Mouse (Mus musculus) lung, postnatal 0 days (tissue): Measurements from ENCODE around the gene Ubxn11. TPM values are rescaled to one million over a fixed set of nuclear protein-coding genes. Genes with fewer than 3 reads are reported as not detected.
"Not testable (repeated sequence)": the region's sequence is repeated elsewhere in the genome, so short reads cannot be mapped to it uniquely, and the experiment has no call there.

ENCODE experiments used
- ATAC-seq: fragments of 200-750 bp; cut with Nextera tagmentation; 2 replicates; pipeline ENCODE4 v1.8.0; 2017; ENCODE audit warnings: moderate library complexity
- DNase-seq: peaks from one replicate; pipeline ENCODE4 v3.0.0-alpha.2; 2016; ENCODE audit warnings: low spot score
- H3K27ac ChIP-seq: fragments of 300-500 bp; sonication (generic); 2 replicates; pipeline ENCODE4 v1.5.1; 2014; ENCODE audit warnings: antibody characterized with exemption, mild to moderate bottlenecking, low read length, mixed read lengths
- H3K27me3 ChIP-seq: fragments of 300-500 bp; sonication (generic); replicated peaks from 2 replicates; pipeline ENCODE4 v1.6.1; 2014; ENCODE audit warnings: low read length, mixed read lengths; ENCODE audit not compliant: insufficient read depth
- H3K36me3 ChIP-seq: fragments of 300-500 bp; sonication (generic); 2 replicates; pipeline ENCODE4 v1.6.1; 2014; ENCODE audit warnings: low read length, mixed read lengths; ENCODE audit not compliant: insufficient read depth
- H3K4me1 ChIP-seq: fragments of 300-500 bp; sonication (generic); 2 replicates; pipeline ENCODE4 v1.6.1; 2014; ENCODE audit warnings: antibody characterized with exemption, low read depth, low read length, mixed read lengths; ENCODE audit not compliant: insufficient read depth
- H3K4me2 ChIP-seq: fragments of 300-500 bp; sonication (generic); replicated peaks from 2 replicates; pipeline ENCODE4 v1.6.1; 2014; ENCODE audit warnings: low read depth, mild to moderate bottlenecking, low read length, moderate library complexity, mixed read lengths
- H3K4me3 ChIP-seq: fragments of 300-500 bp; sonication (generic); 2 replicates; pipeline ENCODE4 v1.5.1; 2014; ENCODE audit warnings: low read depth, low read length
- H3K9ac ChIP-seq: fragments of 300-500 bp; sonication (generic); replicated peaks from 2 replicates; pipeline ENCODE4 v1.6.1; 2014; ENCODE audit warnings: low read depth, mild to moderate bottlenecking
- H3K9me3 ChIP-seq: fragments of 300-500 bp; sonication (generic); 2 replicates; pipeline ENCODE4 v1.6.1; 2016; ENCODE audit warnings: low read length, mixed read lengths
- CTCF ChIP-seq: IDR thresholded peaks from 2 replicates; pipeline ENCODE4 v1.5.1; 2016; ENCODE audit warnings: antibody characterized with exemption, mild to moderate bottlenecking
- EP300 ChIP-seq: IDR thresholded peaks from 2 replicates; pipeline ENCODE4 v1.6.1; 2016; ENCODE audit warnings: antibody characterized with exemption, mild to moderate bottlenecking, control low read depth
- WGBS: fragments of 180-500 bp; shearing (Covaris S2); extraction: QIAGEN DNeasy Blood & Tissue Kit; methylation state at CpG from one replicate; pipeline ENCODE4 v1.1.7; 2014; 5-methylcytosine and 5-hydroxymethylcytosine counted together
- polyA plus RNA-seq: library from polyadenylated mRNA; unstranded; fragments of >200 nt; fragmentation: Nextera tagmentation; extraction: Ambion mirVana; gene quantifications from 2 replicates; pipeline ENCODE4 v1.2.1, GENCODE M21; 2015

Gene Ubxn11
- polyA plus RNA-seq, 1 experiment from 2014 or later, result 10.3 TPM

- no peaks in the 10 kb centered on the region for H3K9me3 ChIP-seq
Observed at GRCm38 (mm10) chr4:134157558-134157957, 55.2 kb downstream of the Ubxn11 start.

GRCm38 (mm10) chr4:134158774-134159173 lies 56.4 kb downstream of the Ubxn11 start:
- DNase-seq (no peak), ATAC-seq (no peak)
- Histone ChIP-seq H3K9me3 (no peaks in the 10 kb centered on the region), H3K4me3 (no peak overlapping the region), H3K27me3 (no peaks in the 10 kb centered on the region), H3K27ac (no peak overlapping the region), H3K36me3 (0 out of 2 replicates have a peak, but pooled peaks cover 3% of the 10 kb centered on the region), H3K9ac (no peak overlapping the region), H3K4me1 (no peaks in the 10 kb centered on the region; the same call in 1 of the 2 replicates), H3K4me2 (no peak overlapping the region)
- WGBS, result 83% methylated on average over 6 of the region's 6 CpGs
- TF ChIP-seq CTCF (no peak), EP300 (no peak)

More at GRCm38 (mm10) chr4:134157558-134157957, 55.2 kb downstream of the Ubxn11 start:
- H3K4me1 ChIP-seq, result no peaks in the 10 kb centered on the region; the same call in 1 of the 2 replicates
- no peak for DNase-seq
- ATAC-seq, result no peak
- 80% methylated on average over 2 of the region's 2 CpGs for WGBS
- TF ChIP-seq EP300, result no peak
- no peak for TF ChIP-seq CTCF
- no peak overlapping the region for H3K27ac ChIP-seq
- no peak overlapping the region for H3K9ac ChIP-seq
- H3K4me2 ChIP-seq, result no peak overlapping the region
- H3K27me3 ChIP-seq, result no peaks in the 10 kb centered on the region
- H3K36me3 ChIP-seq, result 0 out of 2 replicates have a peak, but pooled peaks cover 3% of the 10 kb centered on the region
- no peak overlapping the region for H3K4me3 ChIP-seq

GRCm38 (mm10) chr4:134160071-134160470 lies 57.7 kb downstream of the Ubxn11 start:
- Histone ChIP-seq H3K9ac (0 out of 2 replicates have a peak overlapping the region, but pooled peaks have one; percentile 29), H3K4me3 (peak overlapping the region; percentile 44), H3K4me2 (peak overlapping the region; percentile 43), H3K27ac (peak overlapping the region; percentile 38; the same call in 1 of the 2 replicates)
- not testable (repeated sequence) for H3K27me3 ChIP-seq, ATAC-seq, H3K9me3 ChIP-seq, H3K4me1 ChIP-seq, H3K36me3 ChIP-seq
- peak; percentile 69 for DNase-seq
- 8% methylated on average over 26 of the region's 30 CpGs for WGBS

- no peaks in the 10 kb centered on the region for H3K4me1 ChIP-seq
- no peak overlapping the region for H3K9ac ChIP-seq
- H3K4me3 ChIP-seq, result no peak overlapping the region
- ATAC-seq (no peak), DNase-seq (peak; percentile 3)
- no peaks in the 10 kb centered on the region for H3K36me3 ChIP-seq
- H3K9me3 ChIP-seq, result no peaks in the 10 kb centered on the region
- no peak overlapping the region for H3K4me2 ChIP-seq
- no peaks in the 10 kb centered on the region for H3K27me3 ChIP-seq
- H3K27ac ChIP-seq, result no peak overlapping the region
- TF ChIP-seq EP300, result no peak
- TF ChIP-seq CTCF, result no peak
- 82% methylated on average over 5 of the region's 6 CpGs for WGBS
Observed at GRCm38 (mm10) chr4:134164591-134164990, 62.2 kb downstream of the Ubxn11 start.

- DNase-seq (no peak), ATAC-seq (no peak)
- no peak overlapping the region for H3K4me2 ChIP-seq
- no peak for TF ChIP-seq EP300
- TF ChIP-seq CTCF, result no peak
- no peaks in the 10 kb centered on the region for H3K36me3 ChIP-seq
- no peak overlapping the region for H3K9ac ChIP-seq
- H3K27ac ChIP-seq, result no peak overlapping the region
- no peaks in the 10 kb centered on the region for H3K4me1 ChIP-seq
- 57% methylated on average over 6 of the region's 6 CpGs for WGBS
- no peak overlapping the region for H3K4me3 ChIP-seq
- H3K9me3 ChIP-seq, result no peaks in the 10 kb centered on the region
- no peaks in the 10 kb centered on the region for H3K27me3 ChIP-seq
Observed at GRCm38 (mm10) chr4:134165024-134165423, 62.7 kb downstream of the Ubxn11 start.

- Histone ChIP-seq H3K27me3 (no peaks in the 10 kb centered on the region), H3K4me2 (no peak overlapping the region), H3K27ac (no peak overlapping the region), H3K9ac (no peak overlapping the region), H3K4me1 (no peaks in the 10 kb centered on the region), H3K4me3 (no peak overlapping the region), H3K36me3 (no peaks in the 10 kb centered on the region), H3K9me3 (no peaks in the 10 kb centered on the region)
- DNase-seq, result no peak
- 91% methylated on average over 3 of the region's 3 CpGs for WGBS
- 0 out of 2 replicates have a peak, but pooled peaks have one; percentile 12 for ATAC-seq
- TF ChIP-seq CTCF (no peak), EP300 (0 out of 2 replicates have a peak, but pooled peaks have one; percentile 8)
Observed at GRCm38 (mm10) chr4:134165548-134166465, 63.4 kb downstream of the Ubxn11 start.
